Mouse (Mus musculus): Measurements from ENCODE around the gene Aox2. TPM values are rescaled to one million over a fixed set of nuclear protein-coding genes. Genes with fewer than 3 reads are reported as not detected.

Aox2 gene
- 0.01 TPM in 1 of 2 replicates, not detected in the other for polyA plus RNA-seq (2012; rRNA removed)

DNA sequence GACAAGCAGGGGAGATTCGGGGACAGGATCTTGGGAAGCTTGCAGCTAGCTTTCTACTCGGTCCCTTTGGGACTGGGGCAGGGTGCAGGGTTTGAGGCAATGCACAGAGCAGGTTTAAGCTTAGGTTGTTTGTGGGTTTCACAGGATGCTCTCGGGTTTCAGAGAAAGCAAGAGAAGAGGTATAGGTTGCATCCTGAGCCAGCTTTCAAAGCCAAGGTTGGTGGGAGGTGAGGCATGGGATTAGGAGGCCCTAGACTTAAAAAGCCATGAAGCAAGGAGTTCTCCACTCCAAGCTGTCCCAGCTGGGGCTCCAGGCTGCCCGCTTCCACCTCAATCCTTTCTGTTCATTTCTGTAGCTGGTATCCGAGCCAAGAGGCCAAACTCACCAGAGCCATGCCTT lies at the start of gene Aox2:
Aox2 (plus strand) TSS at position 301 of the 400 bp plus-strand sequence.
- 71% methylated on average over 5 of the region's 5 CpGs for WGBS
- H3K4me1 ChIP-seq (ENCODE audit: control insufficient read depth, insufficient read depth, insufficient read length, low read length): no peaks in the 10 kb centered on the region
- no peak within 1 kb of the TSS for H3K4me3 ChIP-seq (ENCODE audit: low read depth, low read length)
- peaks cover 4% of the 10 kb centered on the region; the same call in 1 of the 2 replicates for H3K27me3 ChIP-seq (ENCODE audit: control insufficient read depth, insufficient read depth, low read length)
- TF ChIP-seq CTCF (IDR thresholded peaks at IDR 0.05; ENCODE audit: extremely low read depth, insufficient read length, insufficient replicate concordance, low read depth, low read length) (no peak), POLR2A (IDR thresholded peaks at IDR 0.05; ENCODE audit: low read depth, low read length) (no peak)
- no peak within 1 kb of the TSS for H3K27ac ChIP-seq (ENCODE audit: insufficient read depth, low read depth, low read length)
- H3K36me3 ChIP-seq (ENCODE audit: control insufficient read depth, insufficient read depth, low read length): no peaks in the 10 kb centered on the region

DNA sequence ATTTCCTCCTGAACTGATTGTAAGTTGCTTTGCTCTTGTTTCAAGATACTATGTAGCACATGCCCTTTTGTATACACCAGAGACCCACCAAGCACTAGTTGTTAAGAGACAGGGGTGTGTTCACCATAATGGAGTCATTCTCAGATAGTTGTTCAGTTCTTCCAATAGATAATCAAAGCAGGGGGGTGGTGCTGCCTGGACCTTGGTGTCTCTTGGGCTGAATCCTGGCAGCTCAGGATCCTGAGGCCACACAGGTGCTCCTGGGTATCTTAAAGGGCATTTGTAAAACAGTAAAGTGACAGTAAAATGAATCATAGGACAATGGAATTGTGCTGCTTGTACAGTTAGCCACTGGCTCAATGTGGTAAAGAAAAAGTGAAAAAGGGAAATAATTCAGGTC lies 49.2 kb upstream of the Aox2 start:
- no peak overlapping the region for H3K27ac ChIP-seq (ENCODE audit: insufficient read depth, low read depth, low read length)
- TF ChIP-seq CTCF (IDR thresholded peaks at IDR 0.05; ENCODE audit: extremely low read depth, insufficient read length, insufficient replicate concordance, low read depth, low read length) (no peak), POLR2A (IDR thresholded peaks at IDR 0.05; ENCODE audit: low read depth, low read length) (no peak)

DNA sequence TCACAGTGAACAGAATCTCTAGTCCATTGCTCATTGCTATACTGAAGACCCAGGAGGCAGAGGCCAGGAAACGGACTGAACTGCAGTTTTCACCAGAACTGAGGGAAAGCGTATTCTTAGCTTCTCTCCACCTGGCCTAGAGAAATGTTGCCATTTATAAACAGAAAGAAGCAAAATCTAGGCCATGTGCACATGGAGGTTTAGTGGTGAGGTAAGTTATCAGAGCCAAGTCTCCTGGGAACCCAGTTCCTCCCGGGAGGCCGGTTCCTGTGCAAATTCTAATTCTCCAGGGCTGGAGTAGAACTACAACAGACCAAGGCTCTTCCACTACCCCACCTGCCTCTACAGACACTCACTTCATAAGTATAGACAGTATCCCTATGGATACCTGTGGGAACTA lies 48.4 kb upstream of the Aox2 start:
- no peak for TF ChIP-seq CTCF (IDR thresholded peaks at IDR 0.05; ENCODE audit: extremely low read depth, insufficient read length, insufficient replicate concordance, low read depth, low read length)
- TF ChIP-seq POLR2A (IDR thresholded peaks at IDR 0.05; ENCODE audit: low read depth, low read length): no peak

More for the DNA sequence above, 49.2 kb upstream of the Aox2 start:
- H3K27me3 ChIP-seq (ENCODE audit: control insufficient read depth, insufficient read depth, low read length): no peaks in the 10 kb centered on the region
- no peak overlapping the region for H3K4me3 ChIP-seq (ENCODE audit: low read depth, low read length)
- H3K4me1 ChIP-seq (ENCODE audit: control insufficient read depth, insufficient read depth, insufficient read length, low read length): no peaks in the 10 kb centered on the region
- no peaks in the 10 kb centered on the region for H3K36me3 ChIP-seq (ENCODE audit: control insufficient read depth, insufficient read depth, low read length)

DNA sequence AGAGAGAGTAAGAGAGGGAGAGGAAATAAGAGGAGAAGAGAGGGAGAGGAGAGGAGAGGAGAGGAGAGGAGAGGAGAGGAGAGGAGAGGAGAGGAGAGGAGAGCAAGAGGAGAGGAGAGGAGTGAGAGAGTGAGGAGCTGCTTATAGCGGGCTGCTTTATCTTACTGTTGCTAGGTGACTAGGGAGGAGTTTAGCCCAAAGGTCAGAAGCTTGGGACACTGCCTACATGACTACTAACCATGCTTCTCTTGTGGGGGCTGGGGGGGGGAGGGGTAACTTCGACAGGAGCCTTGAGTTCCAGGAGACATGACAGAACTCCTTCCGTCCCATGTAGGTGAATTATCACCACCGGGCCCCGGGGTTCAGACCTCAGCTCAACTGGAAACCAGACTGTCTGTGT lies 47.6 kb upstream of the Aox2 start:
- no peaks in the 10 kb centered on the region for H3K4me1 ChIP-seq (ENCODE audit: control insufficient read depth, insufficient read depth, insufficient read length, low read length)
- H3K27ac ChIP-seq (ENCODE audit: insufficient read depth, low read depth, low read length): no peak overlapping the region
- WGBS: 43% methylated on average over 5 of the region's 5 CpGs
- no peaks in the 10 kb centered on the region for H3K36me3 ChIP-seq (ENCODE audit: control insufficient read depth, insufficient read depth, low read length)
- no peak overlapping the region for H3K4me3 ChIP-seq (ENCODE audit: low read depth, low read length)
- H3K27me3 ChIP-seq (ENCODE audit: control insufficient read depth, insufficient read depth, low read length): no peaks in the 10 kb centered on the region
- TF ChIP-seq CTCF (IDR thresholded peaks at IDR 0.05; ENCODE audit: extremely low read depth, insufficient read length, insufficient replicate concordance, low read depth, low read length) (no peak), POLR2A (IDR thresholded peaks at IDR 0.05; ENCODE audit: low read depth, low read length) (no peak)

More for the DNA sequence above, 48.4 kb upstream of the Aox2 start:
- H3K36me3 ChIP-seq (ENCODE audit: control insufficient read depth, insufficient read depth, low read length): no peaks in the 10 kb centered on the region
- H3K27ac ChIP-seq (ENCODE audit: insufficient read depth, low read depth, low read length): no peak overlapping the region
- no peaks in the 10 kb centered on the region for H3K27me3 ChIP-seq (ENCODE audit: control insufficient read depth, insufficient read depth, low read length)
- 78% methylated on average over 4 of the region's 4 CpGs for WGBS
- no peak overlapping the region for H3K4me3 ChIP-seq (ENCODE audit: low read depth, low read length)
- H3K4me1 ChIP-seq (ENCODE audit: control insufficient read depth, insufficient read depth, insufficient read length, low read length): no peaks in the 10 kb centered on the region

DNA sequence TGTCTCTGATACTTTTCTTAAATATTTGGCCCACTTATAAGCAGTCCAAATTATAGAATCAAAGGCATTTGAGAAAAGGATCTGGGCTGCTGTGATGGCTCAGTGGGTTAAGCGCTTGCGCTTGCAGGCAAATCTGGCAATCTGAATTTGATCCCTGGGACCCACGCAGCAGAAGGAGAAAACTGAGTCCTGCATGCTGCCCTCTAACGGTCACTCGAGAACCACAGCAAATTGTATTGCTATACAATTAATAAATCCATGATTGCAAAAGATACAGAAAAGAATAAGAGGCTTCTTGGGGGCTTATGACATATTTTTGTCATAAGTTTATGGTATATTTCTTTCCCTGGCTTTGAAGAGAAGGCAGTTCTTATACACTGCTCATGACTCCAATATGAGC lies 42.7 kb upstream of the Aox2 start:
- Histone ChIP-seq H3K4me1 (ENCODE audit: control insufficient read depth, insufficient read depth, insufficient read length, low read length) (peaks cover 10% of the 10 kb centered on the region; the same call in 1 of the 2 replicates), H3K4me3 (ENCODE audit: low read depth, low read length) (no peak overlapping the region), H3K27ac (ENCODE audit: insufficient read depth, low read depth, low read length) (no peak overlapping the region), H3K27me3 (ENCODE audit: control insufficient read depth, insufficient read depth, low read length) (no peaks in the 10 kb centered on the region), H3K36me3 (ENCODE audit: control insufficient read depth, insufficient read depth, low read length) (no peaks in the 10 kb centered on the region)
- TF ChIP-seq POLR2A (IDR thresholded peaks at IDR 0.05; ENCODE audit: low read depth, low read length): no peak
- TF ChIP-seq CTCF (IDR thresholded peaks at IDR 0.05; ENCODE audit: extremely low read depth, insufficient read length, insufficient replicate concordance, low read depth, low read length): peak; percentile 20; the same call in 1 of the 2 replicates
- WGBS: 47% methylated on average over 5 of the region's 5 CpGs

DNA sequence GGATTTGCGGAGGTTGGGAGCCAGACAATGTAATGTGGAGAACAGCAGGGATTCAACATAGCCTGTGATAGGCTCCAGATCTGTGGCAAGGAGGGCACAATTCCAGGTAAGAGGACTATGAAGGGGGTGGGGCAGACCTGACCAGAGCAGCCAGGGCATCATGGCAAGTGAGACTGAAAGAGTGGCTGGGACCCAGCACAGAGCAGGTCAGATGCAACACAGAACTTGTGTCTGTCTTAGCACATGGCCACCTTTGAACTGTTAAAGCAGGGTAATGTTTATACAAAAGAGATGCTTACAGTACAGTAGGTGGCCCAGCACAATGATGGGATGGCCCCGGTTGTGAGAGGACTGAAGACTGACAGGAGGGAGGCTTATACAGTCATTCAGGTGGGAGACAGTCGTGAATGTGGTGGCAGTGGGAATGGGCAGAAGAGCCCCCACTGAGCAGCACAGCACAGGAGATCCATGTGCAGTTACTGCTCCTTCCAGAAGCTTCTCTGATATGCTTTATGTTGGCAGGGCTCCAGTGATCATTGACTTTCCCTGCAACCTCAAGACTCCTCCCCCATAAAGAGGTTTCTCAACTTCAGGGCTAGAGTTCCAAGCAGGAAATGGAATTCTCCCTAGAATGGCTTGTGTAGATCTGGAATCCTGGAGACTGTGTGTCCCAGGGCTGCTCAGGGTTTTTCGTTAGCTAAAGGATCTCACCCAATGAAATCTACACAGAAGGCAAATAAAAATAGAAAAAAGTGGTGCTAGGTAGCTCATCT lies 40.4 kb upstream of the Aox2 start:
- no peak overlapping the region for H3K27ac ChIP-seq (ENCODE audit: insufficient read depth, low read depth, low read length)
- H3K27me3 ChIP-seq (ENCODE audit: control insufficient read depth, insufficient read depth, low read length): no peaks in the 10 kb centered on the region
- peaks cover 10% of the 10 kb centered on the region; the same call in 1 of the 2 replicates for H3K4me1 ChIP-seq (ENCODE audit: control insufficient read depth, insufficient read depth, insufficient read length, low read length)
- no peaks in the 10 kb centered on the region for H3K36me3 ChIP-seq (ENCODE audit: control insufficient read depth, insufficient read depth, low read length)
- no peak overlapping the region for H3K4me3 ChIP-seq (ENCODE audit: low read depth, low read length)
- no peak for TF ChIP-seq CTCF (IDR thresholded peaks at IDR 0.05; ENCODE audit: extremely low read depth, insufficient read length, insufficient replicate concordance, low read depth, low read length)
- TF ChIP-seq POLR2A (IDR thresholded peaks at IDR 0.05; ENCODE audit: low read depth, low read length): no peak
- WGBS: 57% methylated on average over 4 of the region's 4 CpGs

DNA sequence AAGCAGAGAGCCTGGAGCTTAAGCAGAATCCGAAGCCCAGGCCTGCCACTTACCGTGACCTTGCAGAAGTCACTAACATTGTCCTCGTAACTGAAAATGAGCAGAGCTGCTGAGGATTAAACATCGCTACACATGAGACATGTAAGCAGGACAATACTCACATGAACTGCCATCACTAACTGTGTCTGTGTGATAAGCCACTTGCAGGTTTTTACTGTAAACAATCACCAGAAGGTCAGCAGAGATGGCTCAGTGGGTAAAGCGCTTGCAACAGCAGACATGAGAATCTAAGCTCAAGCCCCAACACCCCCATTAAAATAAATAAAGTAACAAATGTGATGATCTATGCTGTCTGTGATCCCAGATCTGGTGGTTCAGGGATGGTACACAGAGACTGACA lies 39.7 kb upstream of the Aox2 start:
- no peak overlapping the region for H3K27ac ChIP-seq (ENCODE audit: insufficient read depth, low read depth, low read length)
- 89% methylated on average over 5 of the region's 5 CpGs for WGBS
- peaks cover 10% of the 10 kb centered on the region; the same call in 1 of the 2 replicates for H3K4me1 ChIP-seq (ENCODE audit: control insufficient read depth, insufficient read depth, insufficient read length, low read length)
- no peak overlapping the region for H3K4me3 ChIP-seq (ENCODE audit: low read depth, low read length)
- H3K27me3 ChIP-seq (ENCODE audit: control insufficient read depth, insufficient read depth, low read length): no peaks in the 10 kb centered on the region
- TF ChIP-seq CTCF (IDR thresholded peaks at IDR 0.05; ENCODE audit: extremely low read depth, insufficient read length, insufficient replicate concordance, low read depth, low read length) (no peak), POLR2A (IDR thresholded peaks at IDR 0.05; ENCODE audit: low read depth, low read length) (no peak)
- H3K36me3 ChIP-seq (ENCODE audit: control insufficient read depth, insufficient read depth, low read length): no peaks in the 10 kb centered on the region
